Mouse (Mus musculus): ENCODE measurements around the gene Ampd1. TPM values are rescaled to one million over a fixed set of nuclear protein-coding genes. Genes with fewer than 3 reads are reported as not detected.
"Not testable (repeated sequence)": the region's sequence is repeated elsewhere in the genome, so short reads cannot be mapped to it uniquely, and the experiment has no call there.

The Ampd1 gene
- total RNA-seq, 2 experiments from 2014 or later = not detected

DNA sequence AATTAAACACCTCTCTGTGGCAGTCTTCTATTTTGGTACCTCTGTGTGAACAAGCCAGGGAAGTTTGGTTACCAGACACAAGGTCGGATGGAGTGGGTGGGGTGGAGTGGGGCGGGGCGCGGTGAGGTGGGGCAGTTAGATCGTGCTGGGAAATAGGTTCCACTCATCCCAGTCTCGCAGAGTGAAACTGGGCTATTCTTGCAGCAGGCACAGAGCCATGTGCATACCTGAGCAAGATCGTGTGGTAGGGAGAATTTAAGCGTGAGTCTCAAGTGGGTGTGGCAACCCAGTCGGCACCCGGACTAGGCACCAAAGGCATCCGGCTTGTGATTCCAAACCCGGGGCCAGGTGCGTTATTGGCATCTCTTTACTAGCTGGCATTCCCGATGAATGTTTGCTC lies 28.1 kb downstream of the Ampd1 start:
- DNase-seq = no peak
- intact Hi-C loops (cut with DNase I) = loop anchor here (2.0 kb wide), 2 partner anchors 45 to 69 kb away; partner anchors contain the start of gene Bcas2

DNA sequence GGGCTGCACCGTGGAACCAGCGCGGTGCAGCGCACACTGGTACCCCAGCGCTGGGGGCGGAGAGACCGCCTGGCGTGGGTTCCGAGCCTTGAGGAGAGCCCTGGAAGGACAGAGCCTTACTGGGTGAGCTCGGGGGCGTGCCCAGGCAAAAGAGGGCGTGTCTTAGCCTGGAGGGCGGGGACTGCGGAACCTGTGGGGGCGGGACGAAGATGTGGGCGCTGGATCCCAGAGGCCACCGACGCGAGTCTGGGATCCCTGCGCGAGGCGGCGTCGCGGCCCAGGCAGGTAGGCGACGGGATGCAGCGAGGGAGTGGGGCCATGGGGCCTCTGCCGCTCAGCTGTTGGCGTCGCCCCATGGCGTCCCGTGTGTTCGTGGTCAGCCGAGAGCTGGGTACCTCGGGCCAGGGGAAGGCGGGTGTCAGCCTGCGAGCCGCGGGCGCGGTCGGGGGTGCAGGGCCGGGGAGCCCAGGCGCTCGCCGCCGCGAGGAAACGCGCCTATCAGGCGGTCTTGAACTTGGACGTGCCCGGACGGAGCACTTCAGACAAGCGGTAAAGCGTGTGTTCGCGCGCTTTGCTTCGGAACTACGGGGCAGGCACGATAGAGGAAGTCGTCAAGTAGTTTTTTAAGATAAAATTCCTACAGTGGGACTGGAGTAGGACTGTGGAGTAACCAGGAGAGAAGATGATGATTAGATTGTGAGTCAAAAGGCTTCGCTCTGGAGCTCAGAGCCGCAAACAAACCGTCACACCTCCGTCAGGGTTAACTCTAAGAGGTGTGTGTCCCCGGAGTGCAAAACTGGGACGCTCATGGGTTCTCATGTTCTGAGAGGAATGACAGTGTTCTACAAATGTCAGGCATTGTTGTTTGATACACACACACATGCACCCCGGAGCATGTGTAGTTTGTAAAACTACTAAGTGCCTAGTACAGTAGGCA lies 28.9 kb downstream of the Ampd1 start, which contains the start of gene Dennd2c:
Gene Dennd2c, plus strand, starts transcription at position 151 of the 937 bp plus-strand sequence.
- DNase-seq = peak; percentile 93 to 97
- intact Hi-C loops (cut with DNase I) = loop anchor here (2.0 kb wide), 2 partner anchors 44 to 68 kb away; partner anchors contain the start of gene Bcas2

DNA sequence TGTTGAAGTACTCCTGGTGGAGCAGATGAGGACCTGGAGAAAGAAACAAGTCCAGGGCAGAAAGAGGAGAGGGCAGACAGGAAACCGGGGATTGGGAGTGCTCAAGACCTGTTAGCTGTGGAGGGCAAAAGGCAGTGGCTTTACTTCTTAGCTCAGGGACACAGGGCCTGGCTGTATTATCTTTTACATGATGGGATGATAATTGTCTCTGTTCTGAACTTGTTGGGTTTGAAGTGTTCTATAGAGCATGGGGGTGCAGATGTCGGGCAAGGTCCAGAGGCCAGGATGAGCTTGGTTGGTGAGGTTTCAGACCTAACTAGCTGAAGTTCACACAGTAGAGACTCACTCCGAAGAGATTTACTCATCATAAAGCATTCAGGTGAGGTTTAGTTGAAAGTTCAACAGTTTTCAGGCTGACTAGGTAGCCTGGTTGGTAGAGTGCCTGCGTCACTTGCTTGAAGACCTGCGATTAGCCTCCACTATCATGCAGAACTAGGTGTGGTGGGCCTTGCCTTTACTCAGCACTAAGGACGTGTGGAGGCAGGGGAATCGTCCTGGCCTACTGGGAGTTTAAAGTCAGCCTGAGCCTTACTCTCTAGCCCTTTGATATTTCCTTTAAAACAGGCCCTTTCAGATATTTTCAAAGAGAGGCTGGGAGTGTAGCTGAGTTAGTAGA lies 33.9 kb downstream of the Ampd1 start:
- no peak for DNase-seq
- intact Hi-C loops (cut with DNase I) = no loop called here

DNA sequence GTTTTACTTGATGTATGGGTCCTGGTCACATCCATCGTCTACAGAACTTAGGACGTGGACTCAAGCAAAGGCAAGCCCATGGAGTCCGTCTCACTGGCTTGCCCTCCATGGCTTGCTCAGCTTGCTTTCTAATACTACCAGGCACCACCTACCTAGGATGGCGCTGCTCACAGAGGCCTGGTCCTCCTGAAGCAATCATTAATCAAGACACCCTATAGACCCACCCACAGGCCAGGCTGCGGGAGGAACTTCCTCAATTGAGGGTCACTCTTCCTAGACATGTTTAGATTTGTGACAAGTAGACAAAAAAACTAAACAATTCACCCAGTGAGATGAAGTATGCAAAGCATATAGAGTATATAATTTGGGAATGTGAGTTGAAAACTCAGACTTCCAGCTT lies 38.4 kb downstream of the Ampd1 start:
- DNase-seq = no peak
- intact Hi-C loops (cut with DNase I) = no loop called here

DNA sequence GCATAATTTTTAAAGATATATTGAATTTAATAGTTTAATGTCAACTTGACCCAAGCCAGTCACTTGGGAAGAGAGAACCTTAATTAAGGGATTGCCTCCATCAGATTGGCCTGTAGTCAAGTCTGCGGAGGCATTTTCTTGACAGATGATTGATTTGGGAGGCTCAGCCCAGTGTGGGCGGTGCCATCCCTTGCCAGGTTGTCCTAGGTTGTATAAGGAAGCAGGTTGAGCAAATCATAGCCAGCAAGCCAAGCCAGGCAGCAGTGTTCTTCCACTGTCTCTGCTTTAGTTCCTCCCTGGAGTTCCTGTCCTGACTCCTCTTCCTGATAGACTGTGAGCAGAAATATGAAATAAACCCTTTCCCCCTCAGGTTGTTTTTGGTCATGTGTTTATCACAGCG lies 49.8 kb downstream of the Ampd1 start:
- no peak for DNase-seq
- intact Hi-C loops (cut with DNase I) = no loop called here

DNA sequence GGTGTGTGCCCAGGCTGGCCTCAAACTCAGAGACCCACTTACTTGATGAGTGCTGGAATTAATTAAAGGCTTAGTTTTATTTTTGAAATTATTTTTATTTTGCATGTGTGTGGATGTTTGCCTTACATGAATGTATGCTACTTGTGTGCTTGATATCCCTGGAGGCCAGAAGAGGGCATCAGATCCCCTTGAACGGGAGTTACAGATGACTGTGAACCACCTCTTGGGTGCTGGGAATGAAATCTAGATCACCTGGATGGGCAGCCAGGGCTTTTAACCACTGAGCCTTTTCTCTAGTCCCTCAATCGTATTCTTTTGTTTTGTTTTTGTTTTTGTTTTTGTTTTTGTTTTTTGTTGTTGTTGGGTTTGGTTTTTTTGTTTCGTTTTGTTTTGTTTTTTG lies 52.3 kb downstream of the Ampd1 start:
- no peak for DNase-seq
- intact Hi-C loops (cut with DNase I) = no loop called here

DNA sequence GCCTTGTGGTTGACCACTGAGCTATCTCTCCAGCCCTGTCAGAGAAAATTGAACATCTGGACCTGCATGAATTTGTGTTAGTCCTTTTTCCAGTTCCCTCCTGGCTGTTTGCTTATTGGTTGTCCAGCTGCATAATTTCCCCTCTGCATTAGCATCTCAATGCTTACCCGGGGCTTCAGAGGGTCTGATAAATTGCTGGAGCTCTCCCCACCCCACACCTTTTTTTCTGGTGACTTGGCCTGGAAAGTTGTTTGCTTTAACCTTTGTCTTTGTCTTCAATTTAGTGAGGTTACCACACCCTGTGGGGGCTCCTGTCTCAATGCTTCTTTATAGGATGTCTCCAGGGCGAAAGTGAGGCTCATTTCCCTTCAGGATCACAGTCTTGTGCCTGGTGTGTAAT lies 53.4 kb downstream of the Ampd1 start:
- intact Hi-C loops (cut with DNase I) = no loop called here
- no peak for DNase-seq

DNA sequence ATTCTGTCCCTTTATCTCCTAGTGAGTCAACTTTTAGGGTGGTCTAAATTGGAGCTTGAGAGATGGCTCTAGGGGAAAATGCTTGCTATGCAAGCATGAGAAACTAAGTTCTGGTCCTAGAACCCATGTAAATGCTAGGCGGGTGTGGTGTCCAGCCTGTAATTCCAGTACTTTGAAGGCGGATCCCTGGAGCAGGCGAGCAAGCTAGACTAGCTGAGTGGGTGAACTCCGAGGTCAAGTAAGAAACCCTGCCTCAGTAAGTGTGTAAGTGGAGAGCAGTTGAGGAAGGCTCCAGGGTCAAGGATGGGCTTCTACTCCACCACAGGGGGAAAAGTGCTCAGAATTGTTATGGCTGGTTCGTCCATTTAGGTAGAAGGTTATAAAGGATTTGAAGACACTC lies 53.9 kb downstream of the Ampd1 start:
- intact Hi-C loops (cut with DNase I) = no loop called here
- DNase-seq = no peak

DNA sequence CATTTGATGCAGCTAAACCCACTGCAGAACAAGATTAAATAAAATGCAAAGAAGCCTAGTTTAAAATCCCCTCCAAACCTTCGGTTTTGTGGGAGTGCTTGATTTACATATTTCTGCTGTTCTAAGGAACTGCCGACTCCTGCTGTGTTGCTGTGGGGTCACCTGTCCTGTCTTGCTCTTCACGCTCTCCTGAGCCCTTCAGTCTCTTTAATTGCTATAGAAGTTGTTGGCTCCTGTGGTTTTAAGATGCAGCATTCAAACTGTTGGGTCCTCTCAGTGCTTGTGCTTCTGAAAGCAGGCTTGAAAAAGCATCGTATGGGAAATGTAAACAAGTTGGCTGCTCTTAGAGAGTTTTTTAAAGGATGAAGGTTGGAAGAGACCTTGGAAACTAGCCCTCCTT lies 54.4 kb downstream of the Ampd1 start:
- no peak for DNase-seq
- intact Hi-C loops (cut with DNase I) = no loop called here

DNA sequence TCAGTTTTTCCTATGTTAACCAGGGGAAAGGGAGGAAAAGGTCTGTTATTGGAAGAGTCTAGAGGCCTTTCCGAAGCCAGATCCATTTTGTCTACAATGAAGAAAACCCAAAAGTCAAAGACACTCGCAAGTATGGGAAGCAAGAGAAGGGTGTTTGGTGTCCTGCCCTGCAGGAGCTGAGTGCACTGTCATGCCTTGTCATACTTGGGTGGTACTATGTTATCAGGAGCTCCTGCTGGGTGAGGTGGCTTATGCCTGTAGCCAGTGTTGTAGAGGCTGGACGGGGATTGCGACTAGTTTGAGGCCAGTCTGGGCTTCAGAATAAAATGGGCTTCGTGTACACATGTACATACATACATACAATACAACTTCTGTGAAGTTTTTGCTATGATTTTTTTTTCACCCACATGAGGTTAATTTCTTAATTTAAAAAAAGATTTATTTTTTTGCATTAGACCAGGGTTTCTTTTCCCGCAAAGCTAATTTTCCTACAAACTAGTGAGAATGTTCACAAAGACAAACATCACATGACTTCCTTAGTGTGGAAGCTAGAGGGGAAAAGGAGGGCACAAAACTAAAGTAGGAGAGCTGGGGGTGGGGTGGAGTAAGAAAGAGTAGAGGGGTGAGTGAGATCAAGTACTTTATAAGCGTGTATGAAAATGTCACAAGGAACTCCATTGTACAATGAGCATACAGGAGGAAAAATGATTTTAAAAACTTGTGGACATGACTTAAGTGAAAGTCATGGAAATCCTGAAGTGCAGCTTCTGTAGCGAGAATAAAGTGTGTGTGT lies 55.7 kb downstream of the Ampd1 start:
- intact Hi-C loops (cut with DNase I) = no loop called here
- DNase-seq = no peak

DNA sequence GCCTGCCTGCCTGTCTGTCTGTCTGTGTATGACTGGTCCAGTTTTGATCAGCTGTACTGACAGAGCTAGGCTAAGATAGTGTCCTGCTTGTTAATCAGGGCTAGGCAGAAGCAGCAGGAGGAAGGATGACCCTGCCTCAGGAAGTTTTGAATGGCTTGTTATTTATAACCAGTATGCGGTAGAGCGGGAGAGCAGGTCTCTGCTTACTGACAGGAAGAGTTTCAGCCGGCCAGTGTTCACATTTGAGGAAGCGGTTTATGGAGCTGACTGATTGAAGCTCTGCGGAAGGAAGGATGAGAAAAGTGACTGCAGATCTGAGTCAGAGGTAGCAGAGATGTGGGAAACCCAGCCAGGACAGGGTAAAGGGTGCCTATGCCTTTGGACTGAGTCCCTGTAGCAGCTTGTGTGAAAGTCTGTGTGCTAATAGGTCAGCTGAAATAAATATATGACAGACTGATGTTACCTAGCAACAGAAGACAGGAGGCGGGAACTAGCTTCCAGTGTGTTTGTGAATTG lies 56.5 kb downstream of the Ampd1 start:
- peak; percentile 13 to 20 for DNase-seq
- intact Hi-C loops (cut with DNase I) = no loop called here

DNA sequence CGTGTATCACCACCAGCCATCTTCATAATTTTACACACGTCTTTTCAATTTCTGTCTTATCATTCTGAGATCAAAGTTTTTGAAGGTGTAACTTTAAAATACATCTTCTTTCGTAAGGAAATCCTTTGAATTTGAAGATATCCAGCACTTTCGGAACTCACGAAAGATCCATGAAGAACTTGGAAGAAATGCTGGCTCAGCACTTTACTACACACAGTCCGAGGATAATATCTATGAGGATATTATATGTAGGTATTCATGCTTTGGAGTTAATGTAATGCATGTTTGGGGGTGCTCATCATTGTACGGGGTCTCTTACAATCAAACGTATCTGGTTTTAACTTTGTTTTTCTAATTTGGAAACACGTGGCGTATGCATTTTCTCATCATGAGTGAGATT lies 59.3 kb downstream of the Ampd1 start:
- no peak for DNase-seq
- intact Hi-C loops (cut with DNase I) = no loop called here

DNA sequence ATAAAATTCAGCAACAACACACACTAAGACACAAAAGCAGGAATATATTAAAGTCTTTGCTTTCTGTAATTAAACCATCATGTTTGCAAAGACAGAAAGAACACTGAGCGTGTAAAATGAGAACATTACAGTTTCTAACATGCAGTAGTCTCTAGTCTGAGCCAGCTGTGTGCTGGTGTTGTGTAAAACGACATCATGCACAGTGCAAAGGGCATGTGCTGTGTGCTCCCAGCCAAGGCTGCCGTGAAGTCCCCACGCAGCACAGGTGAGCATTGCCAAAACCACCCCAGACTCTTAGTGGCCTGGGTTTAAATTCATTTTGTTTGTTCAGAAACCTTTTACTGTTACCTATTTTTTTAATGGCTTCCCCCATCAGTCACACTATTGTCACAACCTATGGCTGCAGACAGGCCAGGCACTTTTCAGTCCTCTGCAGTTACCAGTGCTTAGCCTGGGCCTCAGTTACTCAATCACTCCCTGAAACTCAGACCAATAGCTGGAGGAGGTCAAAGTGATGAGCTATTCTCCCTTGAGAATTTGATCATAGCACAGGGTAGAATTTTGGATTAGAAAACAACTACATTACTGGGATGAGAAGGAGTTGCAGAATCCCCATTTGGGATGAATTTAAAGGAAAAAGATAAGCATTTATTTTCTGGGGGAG lies 62.7 kb downstream of the Ampd1 start:
- DNase-seq = no peak
- intact Hi-C loops (cut with DNase I) = no loop called here

DNA sequence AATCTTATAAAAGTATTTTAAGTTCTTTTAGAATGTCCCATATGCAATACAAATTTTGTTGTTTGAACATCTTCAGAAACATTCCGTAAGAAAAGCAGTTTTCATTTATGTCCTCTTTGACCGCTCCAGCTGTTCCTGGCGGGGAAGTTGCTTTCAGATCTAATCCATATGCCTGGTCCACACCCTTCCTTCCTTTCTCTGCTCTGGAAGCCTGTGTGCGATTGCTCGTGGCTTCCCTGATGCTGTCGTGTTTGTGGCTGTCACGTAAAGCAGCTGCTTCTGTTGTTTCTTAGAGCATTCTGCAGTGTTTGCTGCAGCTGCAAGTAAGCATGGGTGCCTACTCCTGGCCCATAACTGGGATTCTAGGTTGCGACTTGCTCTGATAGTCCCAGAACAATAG lies 65.2 kb downstream of the Ampd1 start:
- peak; percentile 31 to 39 for DNase-seq
- intact Hi-C loops (cut with DNase I) = no loop called here

DNA sequence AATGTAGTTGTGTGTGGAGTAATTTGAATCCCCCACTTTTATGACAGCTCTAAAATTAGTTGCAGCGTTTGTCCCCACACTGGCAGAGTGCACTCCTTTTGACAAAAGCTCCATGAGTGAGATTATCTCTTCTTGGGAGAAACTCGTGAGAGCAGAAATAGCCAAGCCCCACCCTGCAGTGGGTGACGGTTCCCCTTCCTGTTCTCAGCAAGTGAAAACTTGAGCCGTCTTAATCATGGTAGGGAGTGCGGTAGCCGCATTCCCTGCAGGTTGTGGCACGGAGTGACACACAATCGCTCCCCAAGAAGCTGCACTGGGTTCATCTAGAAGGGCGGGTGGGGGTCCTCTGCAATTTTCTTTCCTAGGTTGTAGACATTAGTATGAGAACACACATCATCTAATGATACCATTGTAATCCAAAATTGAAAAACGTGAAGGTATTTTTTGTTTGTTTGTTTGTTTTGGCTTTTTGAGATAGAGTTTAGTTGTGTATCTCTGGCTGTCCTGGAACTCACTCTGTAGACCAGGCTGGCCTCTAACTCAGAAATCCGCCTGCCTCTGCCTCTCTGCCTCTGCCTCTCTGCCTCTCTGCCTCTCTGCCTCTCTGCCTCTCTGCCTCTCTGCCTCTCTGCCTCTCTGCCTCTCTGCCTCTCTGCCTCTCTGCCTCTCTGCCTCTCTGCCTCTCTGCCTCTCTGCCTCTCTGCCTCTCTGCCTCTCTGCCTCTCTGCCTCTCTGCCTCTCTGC lies 66.5 kb downstream of the Ampd1 start:
- intact Hi-C loops (cut with DNase I) = not testable (repeated sequence)
- DNase-seq = peak; percentile 45 to 55

DNA sequence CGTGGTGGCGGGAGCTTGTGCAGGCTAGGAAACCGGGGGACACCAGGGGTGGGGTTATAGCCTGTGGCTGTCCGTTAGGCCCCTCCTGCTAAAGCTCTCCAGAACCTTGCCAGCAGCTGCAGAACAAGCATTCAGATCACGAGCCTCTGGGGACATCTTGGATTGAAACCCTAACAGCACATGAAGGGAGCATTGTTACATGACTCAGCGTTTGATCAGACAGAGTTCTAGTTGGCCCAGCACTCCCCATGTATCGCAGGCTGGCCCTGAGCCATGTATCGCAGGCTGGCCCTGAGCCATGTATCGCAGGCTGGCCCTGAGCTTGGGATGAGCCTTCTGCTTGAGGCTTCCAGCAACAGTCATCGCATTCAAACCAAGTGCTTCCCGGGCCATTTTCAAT lies 67.5 kb downstream of the Ampd1 start:
- intact Hi-C loops (cut with DNase I) = no loop called here
- DNase-seq = peak; percentile 16 to 25

DNA sequence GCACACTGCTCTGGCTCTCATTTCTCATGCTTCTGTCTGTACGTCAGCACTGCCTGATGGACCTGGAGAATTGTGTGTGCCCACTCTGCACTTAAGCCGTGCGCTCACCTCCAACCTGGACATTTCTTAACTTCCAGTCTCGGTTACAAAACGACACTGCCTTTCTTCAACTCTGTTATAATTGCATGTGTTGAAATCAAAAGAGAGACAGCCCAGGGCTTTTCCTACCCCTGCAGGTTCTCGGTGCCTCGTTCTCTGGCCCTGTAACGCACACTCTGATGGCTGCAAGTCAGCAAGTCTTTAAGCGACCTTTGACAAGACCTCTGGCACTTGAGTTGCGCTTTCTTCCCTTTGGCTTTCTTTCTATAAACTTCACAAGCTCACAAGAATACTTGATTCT lies 68.6 kb downstream of the Ampd1 start:
- no peak for DNase-seq
- intact Hi-C loops (cut with DNase I) = no loop called here

DNA sequence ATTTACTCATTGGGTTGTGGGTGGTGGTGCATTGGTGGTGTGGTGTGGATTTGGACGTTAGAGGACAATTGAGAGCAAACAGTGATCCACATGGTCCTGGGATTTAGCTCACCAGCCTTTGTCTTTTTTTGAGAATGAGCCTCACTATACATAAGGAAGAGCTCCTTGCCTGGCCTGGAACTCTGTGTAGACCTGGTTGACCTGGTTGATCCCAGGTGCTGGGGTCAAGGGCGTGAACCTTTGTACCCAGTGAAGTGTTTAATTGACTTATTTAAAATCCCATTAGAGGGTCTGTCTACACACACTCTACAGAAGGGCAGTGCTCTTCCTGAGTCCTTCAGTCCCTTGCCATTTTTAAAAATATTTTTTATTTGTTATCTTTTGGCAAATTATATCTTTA lies 71.5 kb downstream of the Ampd1 start:
- intact Hi-C loops (cut with DNase I) = loop anchor here (5.0 kb wide), 1 partner anchor 88 kb away; the partner anchor contains the start of gene Nras
- no peak for DNase-seq

DNA sequence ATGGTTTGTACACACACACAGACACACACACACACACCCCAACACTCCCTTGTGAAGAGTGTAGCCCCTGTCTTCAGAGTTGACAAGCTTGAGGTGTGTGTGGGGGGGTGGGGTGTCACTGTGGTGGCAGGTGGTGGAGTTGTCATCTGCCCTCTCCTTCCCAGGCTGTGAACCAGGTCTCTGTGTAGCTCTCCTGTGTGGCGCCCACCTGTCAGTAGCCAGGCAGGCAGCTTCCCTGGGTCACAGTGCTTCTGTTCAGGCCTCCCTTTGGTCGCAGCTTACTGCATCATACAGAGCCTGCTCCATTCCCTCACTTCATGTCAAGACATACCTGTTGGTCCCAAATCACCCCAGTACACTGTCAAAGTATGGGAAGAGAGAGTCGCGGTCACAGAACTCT lies 72.0 kb downstream of the Ampd1 start:
- intact Hi-C loops (cut with DNase I) = loop anchor here (2.0 to 5.0 kb wide), 2 partner anchors 43 to 88 kb away; partner anchors contain the start of genes Dennd2c and Nras
- DNase-seq = no peak
